Mouse (Mus musculus): ENCODE results near the gene Rgs3. TPM values are rescaled to one million over a fixed set of nuclear protein-coding genes. Genes with fewer than 3 reads are reported as not detected.
"Not testable (repeated sequence)": the region's sequence is repeated elsewhere in the genome, so short reads cannot be mapped to it uniquely, and the experiment has no call there.

Gene Rgs3
- total RNA-seq, 2 experiments from 2014 or later = 22.2 to 27.2 TPM

- no peak for DNase-seq (ENCODE audit: low spot score in 2 of 2)
- intact Hi-C loops (cut with DNase I) = no loop called here
Observed at GRCm38 (mm10) chr4:62541802-62542201, 17.8 kb upstream of the Rgs3 start.

GRCm38 (mm10) chr4:62543782-62544181 is 15.9 kb upstream of the Rgs3 start:
- intact Hi-C loops (cut with DNase I) = no loop called here
- DNase-seq (ENCODE audit: low spot score in 2 of 2) = no peak

DNA sequence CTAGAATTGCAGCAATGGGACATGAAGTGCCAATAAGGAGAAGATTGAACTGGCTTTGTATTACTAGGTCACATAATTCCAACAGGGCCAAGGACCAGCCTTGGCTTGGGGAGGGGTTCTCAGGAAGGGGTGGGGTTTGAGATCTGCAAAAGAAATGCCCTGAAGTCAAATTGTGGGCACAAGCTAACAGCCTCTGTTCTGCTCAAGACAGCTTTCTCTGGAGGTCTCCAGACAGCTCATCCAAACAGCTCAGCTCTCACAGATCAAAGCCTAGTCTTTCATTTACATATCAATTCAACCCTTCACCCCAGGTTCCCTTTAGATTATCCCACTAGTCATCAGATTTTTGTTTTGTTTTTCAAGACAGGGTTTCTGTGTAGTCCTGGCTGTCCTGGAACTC is 14.8 kb upstream of the Rgs3 start:
- intact Hi-C loops (cut with DNase I) = no loop called here
- DNase-seq (ENCODE audit: low spot score in 2 of 2) = no peak

GRCm38 (mm10) chr4:62551966-62552365 is 7.7 kb upstream of the Rgs3 start:
- intact Hi-C loops (cut with DNase I) = no loop called here
- DNase-seq (ENCODE audit: low spot score in 2 of 2) = no peak

- peak in 1 of 2 experiments; percentile 31 for DNase-seq (ENCODE audit: low spot score in 2 of 2)
- intact Hi-C loops (cut with DNase I) = no loop called here
Observed at GRCm38 (mm10) chr4:62557436-62557835, 2.2 kb upstream of the Rgs3 start.

GRCm38 (mm10) chr4:62560963-62561629 is 1.4 kb downstream of the Rgs3 start:
- intact Hi-C loops (cut with DNase I) = loop anchor here (1.0 kb wide), 1 partner anchor 136 kb away; no protein-coding TSS in a partner anchor
- DNase-seq (ENCODE audit: low spot score in 2 of 2) = peak; percentile 85 to 88

DNA sequence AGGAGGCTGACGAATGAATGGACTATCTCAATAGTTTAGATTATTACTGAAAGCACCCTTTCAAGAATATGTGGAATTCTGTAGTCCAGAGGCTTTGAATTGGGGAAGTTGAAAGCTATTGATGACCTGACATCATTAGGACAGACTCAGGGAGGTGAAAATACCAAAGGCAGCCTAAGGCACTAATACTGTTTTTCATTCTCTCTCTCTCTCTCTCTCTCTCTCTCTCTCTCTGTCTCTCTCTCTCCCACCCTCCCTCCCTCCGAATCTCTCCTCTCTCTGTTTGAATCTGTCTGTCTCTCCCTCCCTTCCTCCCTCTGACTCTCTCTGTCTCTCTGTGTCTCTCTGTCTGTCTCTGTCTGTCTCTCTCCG is 2.0 kb downstream of the Rgs3 start:
- DNase-seq (ENCODE audit: low spot score in 2 of 2) = no peak
- intact Hi-C loops (cut with DNase I) = loop anchor here (1.0 kb wide), 1 partner anchor 136 kb away; no protein-coding TSS in a partner anchor

DNA sequence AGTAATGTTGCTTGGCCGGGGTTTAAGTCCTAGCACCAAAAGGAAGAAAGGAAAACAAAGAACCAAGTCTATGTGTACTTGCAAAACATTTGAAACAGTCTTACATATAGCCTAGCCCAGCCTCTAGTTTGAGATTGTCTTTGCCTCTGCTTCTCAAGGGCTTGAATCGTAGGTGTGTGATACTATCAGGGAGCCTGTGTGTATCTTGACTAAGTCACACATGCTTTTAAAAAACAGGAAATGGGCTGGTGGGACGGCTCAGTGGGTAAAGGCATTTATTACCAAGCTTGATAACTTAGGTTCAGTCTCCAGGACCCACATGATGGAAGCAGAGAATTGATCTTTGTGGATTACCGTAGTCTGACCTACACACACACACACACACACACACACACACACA is 2.4 kb downstream of the Rgs3 start:
- intact Hi-C loops (cut with DNase I) = no loop called here

GRCm38 (mm10) chr4:62566530-62566929 is 6.9 kb downstream of the Rgs3 start:
- intact Hi-C loops (cut with DNase I) = no loop called here
- DNase-seq (ENCODE audit: low spot score in 2 of 2) = no peak

More for the DNA sequence above, 2.4 kb downstream of the Rgs3 start:
- DNase-seq (ENCODE audit: low spot score in 2 of 2) = no peak

DNA sequence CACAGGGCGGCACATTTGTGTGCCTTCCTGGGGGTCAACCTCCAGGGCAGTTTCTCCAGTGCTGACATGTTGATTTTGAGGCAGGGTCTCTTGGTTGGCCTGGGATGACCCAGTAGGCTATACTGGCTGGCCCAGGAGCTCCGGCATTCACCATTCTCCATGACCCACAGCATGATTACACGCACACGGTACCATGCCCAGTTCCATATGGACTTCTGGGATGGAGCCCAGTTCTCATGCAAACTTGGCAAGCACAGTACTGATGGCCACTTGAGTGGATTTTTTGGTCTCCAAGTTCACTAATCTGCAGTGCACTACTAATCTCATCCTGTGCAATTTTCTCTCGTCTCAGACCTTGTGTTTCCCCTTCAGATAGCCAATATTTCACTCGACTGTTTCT is 8.0 kb downstream of the Rgs3 start:
- no peak for DNase-seq (ENCODE audit: low spot score in 2 of 2)
- intact Hi-C loops (cut with DNase I) = no loop called here

- intact Hi-C loops (cut with DNase I) = no loop called here
Observed at GRCm38 (mm10) chr4:62568359-62568758, 8.7 kb downstream of the Rgs3 start.

DNA sequence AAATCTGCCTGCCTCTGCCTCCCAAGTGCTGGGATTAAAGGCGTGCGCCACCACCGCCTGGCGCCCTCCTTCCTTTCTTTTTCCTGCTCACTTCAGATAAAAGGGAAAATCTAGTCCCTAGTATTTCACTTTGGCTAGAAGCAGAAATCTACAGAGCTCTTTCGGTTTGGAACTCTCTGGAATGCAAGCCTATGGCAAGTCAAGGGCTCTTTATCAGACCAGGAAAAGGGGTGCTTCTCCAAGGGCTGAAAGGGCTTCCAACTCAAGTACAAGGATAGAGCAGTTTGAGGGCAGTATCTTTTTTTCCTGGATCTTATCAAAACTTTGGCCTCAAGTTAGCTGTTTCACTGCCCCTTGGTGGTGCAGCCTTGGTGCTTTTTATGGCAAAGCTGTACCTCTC is 10.0 kb downstream of the Rgs3 start:
- no peak for DNase-seq (ENCODE audit: low spot score in 2 of 2)
- intact Hi-C loops (cut with DNase I) = no loop called here

More at GRCm38 (mm10) chr4:62568359-62568758, 8.7 kb downstream of the Rgs3 start:
- DNase-seq (ENCODE audit: low spot score in 2 of 2) = no peak

GRCm38 (mm10) chr4:62570029-62570428 is 10.4 kb downstream of the Rgs3 start:
- intact Hi-C loops (cut with DNase I) = no loop called here
- no peak for DNase-seq (ENCODE audit: low spot score in 2 of 2)

DNA sequence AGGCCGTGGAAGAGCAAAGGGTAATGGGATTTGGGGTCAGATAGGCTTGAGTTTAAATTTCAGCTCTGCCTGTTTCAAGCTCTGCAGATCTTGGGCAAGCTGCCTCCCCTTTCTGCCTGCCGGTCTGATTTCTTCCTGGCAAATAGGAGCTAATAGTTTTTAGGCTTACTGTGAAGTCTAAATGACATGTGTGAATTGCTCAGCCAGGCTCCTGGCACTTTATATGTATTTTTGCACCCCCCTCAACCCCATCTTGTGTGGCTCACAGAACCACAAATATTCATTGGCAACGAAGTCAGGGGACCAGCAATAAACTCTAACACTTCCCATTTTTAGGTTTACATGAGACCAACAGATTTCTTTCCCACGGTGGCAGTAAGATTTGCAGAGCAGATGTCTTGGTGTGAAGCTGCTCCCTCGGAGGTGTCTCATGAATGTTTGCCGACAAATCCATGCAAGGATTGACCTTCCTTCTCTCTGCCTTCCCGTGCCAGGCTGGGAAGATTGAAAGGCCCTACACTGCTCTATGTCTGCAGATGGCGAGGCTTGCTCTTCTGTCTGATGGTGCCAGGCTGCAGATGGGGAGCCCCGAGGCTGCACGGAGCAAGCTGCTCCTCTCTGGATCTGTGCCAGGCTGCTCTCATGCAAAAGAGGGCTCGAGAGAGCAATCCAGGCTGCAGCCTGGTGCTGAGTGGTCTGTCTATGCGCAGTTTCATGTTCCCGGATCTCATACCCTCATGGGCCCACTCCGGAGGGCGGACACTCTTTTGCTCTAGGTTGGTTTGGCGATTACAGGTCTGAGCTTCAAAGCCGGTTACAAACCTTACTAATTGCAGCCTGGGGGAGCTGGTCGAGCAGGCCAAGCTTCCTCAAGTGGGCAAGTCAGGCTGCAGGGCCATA is 23.0 kb downstream of the Rgs3 start:
- intact Hi-C loops (cut with DNase I) = no loop called here
- peak; percentile 70 to 78 for DNase-seq (ENCODE audit: low spot score in 2 of 2)

GRCm38 (mm10) chr4:62583265-62584092 is 23.8 kb downstream of the Rgs3 start:
- intact Hi-C loops (cut with DNase I) = no loop called here
- DNase-seq (ENCODE audit: low spot score in 2 of 2) = peak; percentile 23 to 36

GRCm38 (mm10) chr4:62587067-62587466 is 27.4 kb downstream of the Rgs3 start:
- intact Hi-C loops (cut with DNase I) = no loop called here
- no peak for DNase-seq (ENCODE audit: low spot score in 2 of 2)

DNA sequence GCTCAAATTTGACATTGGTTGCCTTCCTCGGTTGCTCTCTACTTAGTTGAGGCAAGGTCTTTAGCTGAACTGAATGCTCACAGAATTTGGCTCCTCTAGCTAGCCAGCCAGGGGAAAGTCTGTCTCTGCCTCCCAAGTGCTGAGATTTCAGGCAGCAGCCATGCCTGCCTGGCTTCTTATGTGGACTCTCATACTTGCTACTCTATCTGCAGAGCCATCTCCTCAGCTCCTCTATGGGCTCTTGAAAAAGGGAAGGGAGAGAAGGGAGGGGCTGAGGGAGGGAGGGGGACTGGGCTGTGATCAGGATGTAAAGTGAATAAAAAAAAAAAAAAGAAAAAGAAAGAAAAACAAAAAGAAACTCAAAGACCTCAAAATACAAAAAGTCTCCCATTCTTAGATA is 31.2 kb downstream of the Rgs3 start:
- intact Hi-C loops (cut with DNase I) = no loop called here
- no peak for DNase-seq (ENCODE audit: low spot score in 2 of 2)

GRCm38 (mm10) chr4:62591326-62591725 is 31.7 kb downstream of the Rgs3 start:
- DNase-seq (ENCODE audit: low spot score in 2 of 2) = no peak
- intact Hi-C loops (cut with DNase I) = no loop called here

- DNase-seq (ENCODE audit: low spot score in 2 of 2); intact Hi-C loops (cut with DNase I): not testable (repeated sequence)
Observed at GRCm38 (mm10) chr4:62593546-62594240, 34.0 kb downstream of the Rgs3 start.
